Mouse (Mus musculus) retina, adult 2 months (tissue): ENCODE results near the gene Ces5a.
"Not testable (repeated sequence)": the region's sequence is repeated elsewhere in the genome, so short reads cannot be mapped to it uniquely, and the experiment has no call there.

Experiments used
- DNase-seq: peaks from one replicate; pipeline ENCODE4 v3.0.0-alpha.2; 2012; ENCODE audit warnings: low read depth, low spot score

The Ces5a gene

GRCm38 (mm10) chr8:93535730-93536129, at the start of gene Ces5a:
Gene Ces5a, minus strand, starts transcription at chr8:93535830.
- no peak for DNase-seq

DNA sequence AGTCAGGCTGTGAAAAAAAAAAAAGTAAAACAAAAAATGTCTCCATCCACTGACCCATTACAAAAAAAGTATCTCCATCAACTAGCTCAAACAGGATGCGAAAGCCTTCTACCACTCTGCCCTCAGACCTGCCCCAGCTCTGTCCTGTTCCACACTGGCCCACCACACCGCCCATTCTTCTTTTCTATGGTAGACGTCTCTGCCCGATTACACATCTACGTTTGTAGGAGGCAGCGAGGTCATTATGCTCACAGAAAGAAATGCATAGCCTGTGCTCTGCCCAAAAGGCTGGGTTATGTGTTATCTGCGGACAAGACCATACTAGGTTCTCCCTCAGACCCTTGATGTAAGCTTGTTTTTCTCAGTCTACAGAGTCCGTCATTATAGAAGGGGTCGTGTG, 37.2 kb upstream of the Ces5a start:
- DNase-seq = no peak

- no peak for DNase-seq
Observed at GRCm38 (mm10) chr8:93572095-93572501, 36.5 kb upstream of the Ces5a start.

DNA sequence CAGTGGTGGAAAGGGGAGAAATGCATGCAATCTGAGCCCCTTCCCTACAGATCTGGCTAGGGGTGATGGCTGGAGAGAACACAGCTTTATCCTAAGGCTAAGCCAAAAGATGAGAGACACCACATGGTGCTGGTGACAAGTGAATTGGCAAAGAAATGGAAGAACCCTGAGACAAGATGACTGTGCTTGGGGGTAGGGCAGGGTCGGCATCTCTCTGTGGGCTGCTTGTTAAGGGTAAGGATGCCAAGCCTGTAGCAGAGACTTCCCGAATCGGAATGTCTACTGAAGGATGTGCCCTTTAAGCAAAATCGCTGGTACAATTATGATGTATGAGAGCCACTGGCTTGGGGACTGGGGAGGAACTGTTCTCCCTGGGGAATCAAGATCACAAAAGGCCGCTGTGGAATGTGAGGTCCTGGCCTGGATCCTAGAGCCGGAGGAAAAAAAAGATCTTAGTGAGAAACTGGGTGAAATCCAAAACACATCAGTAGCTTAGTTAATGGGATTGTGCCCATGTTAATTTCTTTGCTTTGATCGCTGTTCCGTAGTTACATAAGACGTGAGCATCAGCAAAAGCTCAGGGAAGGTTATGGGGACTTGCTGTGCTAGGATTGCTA, 35.8 kb upstream of the Ces5a start:
- no peak for DNase-seq

DNA sequence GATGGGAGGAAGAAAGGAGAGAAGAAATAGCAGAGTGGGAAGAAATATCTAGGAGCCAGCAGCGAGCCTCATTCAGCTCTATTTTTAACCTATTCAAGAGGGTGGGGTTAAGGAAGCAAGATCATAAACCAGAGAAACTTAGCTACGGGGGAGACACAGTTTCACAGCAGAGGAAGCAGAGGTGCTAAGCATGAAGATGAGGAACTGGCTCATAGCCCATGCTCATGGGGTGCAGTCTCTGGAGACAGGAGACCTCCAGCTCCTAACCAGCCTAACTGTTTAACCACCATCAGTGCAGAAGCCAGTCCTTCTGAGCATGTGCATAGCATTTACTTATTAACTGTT, 34.5 kb upstream of the Ces5a start:
- no peak for DNase-seq

DNA sequence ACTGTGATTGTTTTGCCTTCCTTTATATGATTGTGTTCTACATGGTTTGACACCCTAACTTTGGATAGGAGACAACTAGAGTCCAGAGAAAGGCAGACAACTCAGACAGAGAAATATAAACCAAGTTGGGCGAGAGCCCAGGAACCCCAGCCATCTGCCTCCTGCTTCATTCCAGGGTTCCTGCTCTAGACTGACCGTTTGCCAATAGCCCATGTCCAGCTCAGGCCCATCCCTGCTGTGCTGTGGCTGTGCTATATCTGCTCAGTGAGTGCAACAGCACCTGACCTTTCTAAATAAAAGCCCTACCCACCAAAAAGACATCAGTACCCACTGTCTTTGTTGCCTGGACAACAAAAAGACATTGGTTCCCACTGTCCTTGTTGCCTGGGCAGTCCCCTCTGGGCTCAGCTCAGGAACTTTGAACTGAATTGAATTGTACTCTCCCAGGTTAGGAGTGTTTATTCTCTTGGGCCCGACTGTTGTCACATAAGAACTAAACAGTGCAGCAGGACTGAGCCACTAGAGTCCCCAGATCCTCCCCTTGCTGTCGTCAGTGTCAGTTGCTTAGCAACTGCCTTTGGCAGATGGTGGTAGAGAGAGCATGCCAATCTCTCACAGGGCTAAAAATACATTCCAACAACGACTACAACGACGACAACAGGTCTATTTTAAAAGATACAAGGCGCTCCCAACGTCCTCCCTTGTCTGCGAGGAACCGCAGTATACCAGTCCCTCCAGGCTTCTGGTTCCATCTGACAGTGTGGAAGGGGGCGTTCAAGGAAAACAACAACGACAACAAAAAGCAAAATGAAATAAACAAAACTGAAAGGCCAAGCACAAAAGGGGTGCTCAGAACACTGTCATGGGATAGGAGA, 33.9 kb upstream of the Ces5a start:
- peak; percentile 59 for DNase-seq

- no peak for DNase-seq
Observed at GRCm38 (mm10) chr8:93568666-93569065, 33.0 kb upstream of the Ces5a start.

DNA sequence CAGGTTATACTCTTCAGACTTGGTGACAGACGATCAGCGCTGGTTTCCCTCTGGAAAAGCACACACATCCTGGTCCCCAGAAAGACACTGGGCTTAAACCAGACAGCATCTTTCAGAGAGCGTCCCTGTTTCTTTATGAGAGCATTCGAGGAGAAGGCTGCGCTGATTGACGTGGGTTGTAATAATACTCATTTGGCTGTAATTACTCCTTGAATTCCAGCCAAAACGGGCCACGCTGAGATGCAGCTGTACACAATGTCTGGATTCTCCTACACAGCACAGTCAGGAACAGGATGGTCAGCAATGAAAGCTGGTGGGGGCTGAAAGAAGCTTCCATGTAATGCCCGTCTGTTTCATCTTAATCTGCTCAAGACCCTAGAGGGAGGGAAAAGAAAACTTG, 31.5 kb upstream of the Ces5a start:
- no peak for DNase-seq

DNA sequence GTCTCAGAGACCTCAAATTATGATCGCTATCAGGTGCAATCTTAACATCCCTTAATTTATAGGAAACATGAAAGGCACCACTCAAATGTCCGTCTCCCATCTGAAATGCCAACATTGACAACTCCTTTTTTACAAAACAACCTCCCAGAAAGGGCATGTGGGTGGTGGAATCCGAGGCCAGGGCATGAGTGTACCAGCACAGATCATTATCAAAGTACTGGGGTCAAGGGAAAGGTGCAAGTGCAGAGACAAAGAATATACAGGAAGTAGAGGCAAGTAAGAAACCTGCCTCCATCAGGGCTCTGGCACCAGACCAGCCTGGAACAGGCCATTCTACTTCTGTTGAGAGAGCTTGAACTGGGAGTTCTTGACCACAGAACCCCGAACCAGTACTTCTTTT, 29.0 kb upstream of the Ces5a start:
- no peak for DNase-seq

- DNase-seq = no peak
Observed at GRCm38 (mm10) chr8:93563551-93563950, 27.9 kb upstream of the Ces5a start.

GRCm38 (mm10) chr8:93562557-93563210, 27.1 kb upstream of the Ces5a start:
- DNase-seq = no peak

GRCm38 (mm10) chr8:93561271-93561670, 25.6 kb upstream of the Ces5a start:
- no peak for DNase-seq

DNA sequence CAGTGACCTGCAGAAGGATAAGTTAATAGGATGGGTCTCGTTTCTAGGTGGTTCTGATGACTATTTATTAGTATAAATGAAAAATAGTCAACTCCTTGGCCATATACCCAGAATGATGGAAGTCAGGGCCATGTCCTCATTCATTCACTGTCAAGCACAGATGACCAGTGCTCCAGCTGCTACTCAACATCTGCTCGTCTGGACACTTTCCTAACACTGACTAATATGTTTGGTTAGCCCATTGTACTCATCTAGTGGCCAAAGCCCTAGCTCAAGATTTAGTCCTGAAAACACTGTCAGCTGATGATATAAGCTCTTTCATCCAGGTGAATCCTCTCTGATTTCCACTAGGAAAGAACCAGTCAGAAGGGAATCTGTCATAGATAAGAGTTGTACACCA, 24.1 kb upstream of the Ces5a start:
- DNase-seq = no peak

DNA sequence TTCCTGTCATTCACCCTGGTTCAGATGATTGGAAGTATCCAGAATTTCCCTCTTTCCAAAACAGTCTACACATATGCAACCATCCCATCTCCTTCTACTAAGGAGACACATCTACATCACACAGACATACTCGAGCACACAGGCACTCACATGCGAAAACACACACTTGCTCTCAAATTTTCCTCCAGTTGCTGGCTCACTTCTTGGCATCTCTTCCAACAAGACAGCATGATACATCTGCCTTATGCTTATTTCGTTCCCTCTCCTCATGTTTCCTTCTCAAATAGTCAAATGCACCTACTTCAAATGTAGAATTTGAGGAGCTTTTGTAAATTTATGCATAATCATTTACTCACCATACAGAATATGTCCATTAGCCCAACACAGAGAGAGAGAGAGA, 33.0 kb downstream of the Ces5a start:
- no peak for DNase-seq

GRCm38 (mm10) chr8:93499437-93499836, 36.2 kb downstream of the Ces5a start:
- DNase-seq = no peak

DNA sequence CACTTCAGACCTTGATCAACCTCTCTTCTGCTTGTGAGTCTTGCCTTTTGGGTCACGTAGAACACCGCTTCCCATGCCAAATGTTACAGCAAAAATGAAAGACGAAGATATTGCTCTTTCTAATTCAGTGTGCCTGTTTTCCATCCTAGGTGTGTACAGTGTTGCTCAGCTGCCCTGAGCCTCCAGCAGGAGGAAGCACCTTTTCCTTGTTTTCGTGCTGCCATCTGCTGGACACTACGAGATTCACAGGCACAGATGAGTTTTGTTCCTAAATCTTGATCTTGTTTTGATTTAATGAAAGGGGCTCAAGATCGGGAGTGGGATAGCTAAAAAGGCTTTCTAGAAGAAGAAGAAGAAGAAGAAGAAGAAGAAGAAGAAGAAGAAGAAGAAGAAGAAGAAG, 40.3 kb downstream of the Ces5a start:
- DNase-seq = peak; percentile 39

DNA sequence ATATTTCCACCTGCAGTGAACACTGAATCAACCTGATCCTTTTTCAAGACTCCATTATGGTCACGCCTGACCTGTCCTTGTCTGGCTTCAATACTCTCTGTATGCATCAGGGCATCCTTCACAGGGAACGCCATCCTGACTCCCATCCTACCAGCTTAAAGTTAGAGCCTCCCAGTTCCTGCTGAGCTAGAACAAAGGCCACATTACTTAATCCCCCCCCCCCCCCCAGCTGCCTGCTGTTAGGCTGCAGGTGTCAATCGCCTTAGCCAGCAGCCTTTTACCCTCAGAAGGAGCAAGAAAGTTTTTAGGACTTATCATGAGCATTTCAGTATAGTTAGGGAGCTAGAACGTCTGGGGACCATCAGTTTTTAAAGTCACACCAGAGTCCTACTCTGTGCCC, 46.9 kb downstream of the Ces5a start:
- no peak for DNase-seq

GRCm38 (mm10) chr8:93478211-93478610, 57.4 kb downstream of the Ces5a start:
- DNase-seq = no peak

DNA sequence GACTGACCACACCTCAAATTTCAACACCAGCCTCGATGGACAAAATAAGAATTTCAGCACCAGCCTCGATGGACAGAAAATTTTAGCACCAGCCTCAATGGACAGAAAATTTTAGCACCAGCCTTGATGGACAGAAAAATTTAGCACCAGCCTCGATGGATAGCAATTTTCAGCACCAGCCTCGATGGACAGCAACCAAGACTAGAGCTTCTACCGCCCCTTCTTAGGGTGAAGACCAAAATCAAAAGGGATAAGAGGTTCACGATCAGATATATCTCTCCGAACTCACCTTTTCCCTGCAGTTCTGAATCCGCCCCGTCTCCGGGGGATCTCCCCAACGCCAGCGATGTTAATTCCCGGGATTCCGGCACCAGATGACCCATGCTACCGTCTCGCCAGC, 65.9 kb downstream of the Ces5a start:
- not testable (repeated sequence) for DNase-seq

DNA sequence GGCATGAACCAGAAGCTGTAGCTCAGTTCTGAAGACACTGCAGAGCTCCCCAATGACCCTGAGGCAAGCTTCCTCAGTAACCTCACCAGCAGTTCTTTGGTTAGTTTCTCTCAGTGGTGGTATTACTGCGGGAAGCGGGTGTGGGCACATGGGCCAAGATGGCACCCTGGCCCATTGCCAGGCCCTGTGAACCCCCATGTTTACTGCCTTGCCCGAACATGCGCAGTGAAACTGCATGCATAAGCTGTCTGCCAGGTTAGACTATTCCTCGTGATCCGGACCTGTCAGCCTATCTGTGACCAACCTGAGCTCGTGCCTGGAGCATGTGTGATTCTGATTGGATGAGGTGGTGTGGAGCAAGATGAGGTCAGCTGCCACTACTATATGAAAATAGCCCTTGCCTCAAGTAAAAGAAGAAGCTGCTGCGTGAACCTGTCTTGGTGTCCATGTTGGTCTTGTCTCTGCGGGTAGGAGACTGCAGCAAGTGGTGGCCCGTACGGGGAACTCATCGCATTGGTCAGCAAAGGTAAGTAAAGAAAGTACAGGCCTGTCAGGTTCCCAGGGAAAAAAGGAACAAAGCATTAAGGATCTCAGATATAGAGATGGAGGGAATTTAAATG, 81.3 kb downstream of the Ces5a start:
- no peak for DNase-seq
